Mouse (Mus musculus): ENCODE data around the gene Ccdc88c. TPM values are rescaled to one million over a fixed set of nuclear protein-coding genes. Genes with fewer than 3 reads are reported as not detected.

Ccdc88c gene
- polyA plus RNA-seq, 1 experiment: 6.1 TPM

- no peaks in the 10 kb centered on the region for H3K36me3 ChIP-seq (ENCODE audit: control insufficient read depth, insufficient read depth)
- no peaks in the 10 kb centered on the region for H3K27me3 ChIP-seq (ENCODE audit: control insufficient read depth, insufficient read depth, insufficient read length)
- no peaks in the 10 kb centered on the region for H3K79me3 ChIP-seq (ENCODE audit: low read depth)
- peaks cover 15% of the 10 kb centered on the region for H3K79me2 ChIP-seq (ENCODE audit: control insufficient read depth, insufficient read depth)
- TF ChIP-seq USF1 (IDR thresholded peaks at IDR 0.05; ENCODE audit: low read depth): no peak
- no peak for TF ChIP-seq CTCF (IDR thresholded peaks at IDR 0.05; ENCODE audit: control insufficient read depth, insufficient read depth, insufficient read length)
- TF ChIP-seq MYOD1 (IDR thresholded peaks at IDR 0.05; ENCODE audit: control insufficient read depth, insufficient read length, low read depth): no peak
- TF ChIP-seq MYOG (IDR thresholded peaks at IDR 0.05; ENCODE audit: control insufficient read depth, extremely low read depth, insufficient read length): no peak
- TF ChIP-seq CEBPB (IDR thresholded peaks at IDR 0.05; ENCODE audit: low read depth): no peak
- TF ChIP-seq FOSL1 (IDR thresholded peaks at IDR 0.05; ENCODE audit: insufficient read depth, low read length, poor library complexity, severe bottlenecking): no peak
- no peak for TF ChIP-seq MAX (IDR thresholded peaks at IDR 0.05)
- no peak overlapping the region for H3ac ChIP-seq (ENCODE audit: control insufficient read depth, insufficient read length, low read depth)
- no peak overlapping the region for H3K4me3 ChIP-seq (ENCODE audit: insufficient read depth, poor library complexity, severe bottlenecking)
Observed at GRCm38 (mm10) chr12:100985050-100985792, 43.6 kb downstream of the Ccdc88c start.

- H3ac ChIP-seq (ENCODE audit: control insufficient read depth, insufficient read length, low read depth): no peak overlapping the region
- no peaks in the 10 kb centered on the region for H3K79me3 ChIP-seq (ENCODE audit: low read depth)
- no peaks in the 10 kb centered on the region for H3K36me3 ChIP-seq (ENCODE audit: control insufficient read depth, insufficient read depth)
- TF ChIP-seq CTCF (IDR thresholded peaks at IDR 0.05; ENCODE audit: control insufficient read depth, insufficient read depth, insufficient read length) (no peak), USF1 (IDR thresholded peaks at IDR 0.05; ENCODE audit: low read depth) (no peak), MAX (IDR thresholded peaks at IDR 0.05) (peak; percentile 31), MYOD1 (IDR thresholded peaks at IDR 0.05; ENCODE audit: control insufficient read depth, insufficient read length, low read depth) (peak; percentile 96), FOSL1 (IDR thresholded peaks at IDR 0.05; ENCODE audit: insufficient read depth, low read length, poor library complexity, severe bottlenecking) (no peak)
- no peak overlapping the region for H3K4me3 ChIP-seq (ENCODE audit: insufficient read depth, poor library complexity, severe bottlenecking)
- no peaks in the 10 kb centered on the region for H3K27me3 ChIP-seq (ENCODE audit: control insufficient read depth, insufficient read depth, insufficient read length)
- H3K79me2 ChIP-seq (ENCODE audit: control insufficient read depth, insufficient read depth): peaks cover 4% of the 10 kb centered on the region
Observed at GRCm38 (mm10) chr12:100983565-100983964, 45.3 kb downstream of the Ccdc88c start.

- TF ChIP-seq MYOD1 (IDR thresholded peaks at IDR 0.05; ENCODE audit: control insufficient read depth, insufficient read length, low read depth) (no peak), MAX (IDR thresholded peaks at IDR 0.05) (no peak), CTCF (IDR thresholded peaks at IDR 0.05; ENCODE audit: control insufficient read depth, insufficient read depth, insufficient read length) (no peak), MYOG (IDR thresholded peaks at IDR 0.05; ENCODE audit: control insufficient read depth, extremely low read depth, insufficient read length) (no peak)
- Histone ChIP-seq H3K4me3 (ENCODE audit: insufficient read depth, poor library complexity, severe bottlenecking) (no peak overlapping the region), H3K79me2 (ENCODE audit: control insufficient read depth, insufficient read depth) (peaks cover 4% of the 10 kb centered on the region), H3K79me3 (ENCODE audit: low read depth) (no peaks in the 10 kb centered on the region), H3ac (ENCODE audit: control insufficient read depth, insufficient read length, low read depth) (no peak overlapping the region), H3K36me3 (ENCODE audit: control insufficient read depth, insufficient read depth) (no peaks in the 10 kb centered on the region), H3K27me3 (ENCODE audit: control insufficient read depth, insufficient read depth, insufficient read length) (no peaks in the 10 kb centered on the region)
Observed at GRCm38 (mm10) chr12:100982217-100982616, 46.6 kb downstream of the Ccdc88c start.

DNA sequence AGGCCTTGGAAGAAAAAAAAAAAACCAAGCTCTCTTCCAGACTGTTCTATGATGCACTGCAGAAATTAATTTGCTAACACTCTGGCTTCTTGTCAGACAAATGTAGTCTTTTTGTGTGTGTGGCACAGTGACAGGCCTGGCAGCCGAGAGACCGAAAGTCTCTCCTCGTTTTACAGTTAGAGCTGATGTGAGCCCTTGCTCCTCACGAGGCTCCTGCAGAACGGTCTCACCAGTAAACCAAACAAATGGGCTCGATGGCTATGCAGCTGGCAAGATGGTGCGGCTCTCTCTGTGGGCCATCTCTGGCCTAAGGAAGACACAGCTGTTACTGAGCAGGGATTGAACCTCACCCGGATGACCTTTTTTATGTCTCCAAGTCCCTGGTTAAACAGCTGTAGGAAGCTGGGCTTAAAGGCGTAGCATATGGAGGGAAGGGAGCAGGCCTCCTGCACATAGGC, 48.3 kb downstream of the Ccdc88c start:
- Histone ChIP-seq H3K79me3 (ENCODE audit: low read depth) (no peaks in the 10 kb centered on the region), H3ac (ENCODE audit: control insufficient read depth, insufficient read length, low read depth) (no peak overlapping the region), H3K36me3 (ENCODE audit: control insufficient read depth, insufficient read depth) (no peaks in the 10 kb centered on the region), H3K79me2 (ENCODE audit: control insufficient read depth, insufficient read depth) (peaks cover 4% of the 10 kb centered on the region), H3K27me3 (ENCODE audit: control insufficient read depth, insufficient read depth, insufficient read length) (no peaks in the 10 kb centered on the region), H3K4me3 (ENCODE audit: insufficient read depth, poor library complexity, severe bottlenecking) (no peak overlapping the region)
- TF ChIP-seq MYOG (IDR thresholded peaks at IDR 0.05; ENCODE audit: control insufficient read depth, extremely low read depth, insufficient read length): no peak
- TF ChIP-seq MYOD1 (IDR thresholded peaks at IDR 0.05; ENCODE audit: control insufficient read depth, insufficient read length, low read depth): no peak
- TF ChIP-seq MAX (IDR thresholded peaks at IDR 0.05): no peak
- no peak for TF ChIP-seq CTCF (IDR thresholded peaks at IDR 0.05; ENCODE audit: control insufficient read depth, insufficient read depth, insufficient read length)
- no peak for TF ChIP-seq CEBPB (IDR thresholded peaks at IDR 0.05; ENCODE audit: low read depth)
- no peak for TF ChIP-seq USF1 (IDR thresholded peaks at IDR 0.05; ENCODE audit: low read depth)
- no peak for TF ChIP-seq FOSL1 (IDR thresholded peaks at IDR 0.05; ENCODE audit: insufficient read depth, low read length, poor library complexity, severe bottlenecking)

DNA sequence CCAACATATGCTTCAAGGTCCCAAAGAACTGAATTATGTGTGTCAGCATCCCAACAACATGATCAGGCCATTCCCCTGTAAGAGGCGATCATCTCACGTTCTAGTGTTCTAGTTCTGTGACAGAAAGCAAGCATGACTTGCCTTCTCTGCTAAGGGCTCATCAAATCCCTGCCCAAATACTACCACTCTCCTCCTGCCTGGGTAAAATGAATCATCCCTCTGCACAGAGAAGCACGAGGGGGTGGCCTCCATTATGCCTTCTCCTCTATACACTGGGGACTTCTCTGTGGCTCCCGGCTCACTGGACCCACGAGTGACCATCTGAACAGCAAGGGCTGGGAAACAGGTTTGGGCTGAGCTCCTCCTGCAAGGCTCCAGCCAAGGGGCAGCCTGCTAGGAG, 49.2 kb downstream of the Ccdc88c start:
- Histone ChIP-seq H3K79me3 (ENCODE audit: low read depth) (no peaks in the 10 kb centered on the region), H3K79me2 (ENCODE audit: control insufficient read depth, insufficient read depth) (peaks cover 4% of the 10 kb centered on the region), H3ac (ENCODE audit: control insufficient read depth, insufficient read length, low read depth) (no peak overlapping the region), H3K36me3 (ENCODE audit: control insufficient read depth, insufficient read depth) (no peaks in the 10 kb centered on the region), H3K4me3 (ENCODE audit: insufficient read depth, poor library complexity, severe bottlenecking) (no peak overlapping the region), H3K27me3 (ENCODE audit: control insufficient read depth, insufficient read depth, insufficient read length) (no peaks in the 10 kb centered on the region)
- no peak for TF ChIP-seq FOSL1 (IDR thresholded peaks at IDR 0.05; ENCODE audit: insufficient read depth, low read length, poor library complexity, severe bottlenecking)
- no peak for TF ChIP-seq CEBPB (IDR thresholded peaks at IDR 0.05; ENCODE audit: low read depth)
- no peak for TF ChIP-seq MAX (IDR thresholded peaks at IDR 0.05)
- TF ChIP-seq USF1 (IDR thresholded peaks at IDR 0.05; ENCODE audit: low read depth): no peak
- TF ChIP-seq MYOD1 (IDR thresholded peaks at IDR 0.05; ENCODE audit: control insufficient read depth, insufficient read length, low read depth): no peak
- TF ChIP-seq CTCF (IDR thresholded peaks at IDR 0.05; ENCODE audit: control insufficient read depth, insufficient read depth, insufficient read length): no peak
- no peak for TF ChIP-seq MYOG (IDR thresholded peaks at IDR 0.05; ENCODE audit: control insufficient read depth, extremely low read depth, insufficient read length)

All from C2C12 (cell line).